In the genomic region with DNA sequence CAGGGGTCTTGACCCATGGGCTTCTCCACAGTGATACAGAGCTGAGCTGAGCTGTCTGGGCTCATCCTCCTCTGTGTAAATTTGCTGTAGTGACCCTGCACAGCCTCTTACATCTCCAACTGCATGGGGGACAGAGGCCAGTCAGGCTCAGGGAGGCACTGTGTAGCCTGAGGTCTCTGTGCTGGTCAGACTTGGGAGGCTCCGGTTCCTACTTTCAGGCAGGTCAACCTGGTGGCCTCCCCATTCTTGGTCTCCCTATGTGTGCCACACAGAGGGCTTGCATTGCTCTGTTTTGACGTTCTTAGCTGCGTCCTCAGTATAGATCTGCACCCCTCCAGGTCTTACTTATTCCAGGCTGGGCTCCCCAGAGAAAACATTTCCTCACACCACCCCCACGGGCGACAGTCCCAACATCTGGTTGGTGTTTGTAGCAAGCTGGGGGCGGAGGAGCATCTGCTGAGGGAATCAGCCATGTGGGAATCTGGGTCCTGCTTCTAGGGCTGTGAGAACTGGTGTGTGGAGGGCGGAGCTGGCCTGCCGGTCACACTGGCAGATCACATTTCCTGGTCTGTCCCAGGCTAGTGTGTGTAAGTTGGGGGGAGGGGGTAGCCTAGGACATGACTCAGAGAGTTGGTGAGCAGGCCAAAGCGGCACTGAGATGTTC, we compare ENCODE assay signal across 8 mouse cellular contexts. TPM values are rescaled to one million over a fixed set of nuclear protein-coding genes. Genes with fewer than 3 reads are reported as not detected.
A peak's percentile ranks its signal among the peaks of the same experiment; 100 is the strongest.
DNase-seq lines count a peak whose midpoint lies in the region; ATAC-seq lines count a peak whose summit lies in the region.

No protein-coding gene starts in this region.

- H3K27ac ChIP-seq in embryonic facial prominence, embryonic 11.5 days (replicated peaks; ENCODE audit: low read depth, low read length) = 0 out of 2 replicates have a peak overlapping the region, but pooled peaks have one; percentile 9
- H3K27ac ChIP-seq in heart, embryonic 15.5 days = peak overlapping the region; percentile 82

- ATAC-seq in embryonic facial prominence, embryonic 11.5 days (replicated peaks; ENCODE audit: insufficient number of reproducible peaks, low FRiP score, low TSS enrichment, low read depth) = peak; percentile 83
- ATAC-seq in heart, embryonic 15.5 days (replicated peaks; ENCODE audit: insufficient number of reproducible peaks, insufficient read depth, low FRiP score, low read depth) = peak; percentile 82
- 0 out of 2 replicates have a peak, but pooled peaks have one; percentile 34 for ATAC-seq in megakaryocyte progenitor cell, adult 5-6 weeks (replicated peaks; ENCODE audit: poor library complexity)
- ATAC-seq in megakaryocyte-erythroid progenitor cell, adult 5-6 weeks (replicated peaks; ENCODE audit: low FRiP score, low TSS enrichment, poor library complexity, severe bottlenecking) = no peak

- peaks cover 6% of the 10 kb centered on the region for H3K4me1 ChIP-seq in embryonic facial prominence, embryonic 11.5 days (ENCODE audit: control insufficient read depth, insufficient read depth, low read length)
- peaks cover 28% of the 10 kb centered on the region for H3K4me1 ChIP-seq in heart, embryonic 15.5 days (replicated peaks)

- H3K9me3 ChIP-seq in embryonic facial prominence, embryonic 11.5 days (replicated peaks; ENCODE audit: control insufficient read depth, low read length) = no peaks in the 10 kb centered on the region
- H3K9me3 ChIP-seq in heart, embryonic 15.5 days (replicated peaks) = no peaks in the 10 kb centered on the region

- DNase-seq in adrenal gland, postnatal 10 days = peak; percentile 50
- DNase-seq in adrenal gland, postnatal 25 days = no peak
- peak; percentile 83 for DNase-seq in embryonic facial prominence, embryonic 11.5 days (ENCODE audit: low spot score)
- peak; percentile 70 to 76 for DNase-seq in kidney, postnatal 36 days
- DNase-seq in layer of hippocampus, adult 9-11 months = no peak

- H3K9ac ChIP-seq in embryonic facial prominence, embryonic 11.5 days (replicated peaks; ENCODE audit: low read length) = no peak overlapping the region
- H3K9ac ChIP-seq in heart, embryonic 15.5 days = no peak overlapping the region

- no peaks in the 10 kb centered on the region for H3K27me3 ChIP-seq in embryonic facial prominence, embryonic 11.5 days (ENCODE audit: control insufficient read depth, insufficient read depth, low read length)
- H3K27me3 ChIP-seq in heart, embryonic 15.5 days = no peaks in the 10 kb centered on the region

- WGBS in embryonic facial prominence, embryonic 11.5 days = 15% methylated on average over 9 of the region's 9 CpGs
- WGBS in heart, embryonic 15.5 days = 29% methylated on average over 9 of the region's 9 CpGs

- no peaks in the 10 kb centered on the region for H3K36me3 ChIP-seq in embryonic facial prominence, embryonic 11.5 days (replicated peaks; ENCODE audit: control insufficient read depth, insufficient read depth, low read depth, low read length)
- H3K36me3 ChIP-seq in heart, embryonic 15.5 days = no peaks in the 10 kb centered on the region

- 0 out of 2 replicates have a peak overlapping the region, but pooled peaks have one; percentile 10 for H3K4me2 ChIP-seq in embryonic facial prominence, embryonic 11.5 days (ENCODE audit: low read depth, low read length)
- no peak overlapping the region for H3K4me2 ChIP-seq in heart, embryonic 15.5 days

- H3K4me3 ChIP-seq in embryonic facial prominence, embryonic 11.5 days (ENCODE audit: low read depth, low read length) = no peak overlapping the region
- H3K4me3 ChIP-seq in heart, embryonic 15.5 days = no peak overlapping the region

RNA-seq across cellular contexts. Expression of gene Notch1, which starts 9.0 kb away (rescaled TPM):
- 10 to 100 TPM; 27.1 to 36.4 TPM for total RNA-seq in adrenal gland, postnatal 10 days (2021)
- total RNA-seq in adrenal gland, postnatal 25 days (2021) = 17.7 and 24.8 TPM in 2 replicates
- 17.2 and 17.7 TPM in 2 replicates for polyA plus RNA-seq in embryonic facial prominence, embryonic 11.5 days (2014; fragmentation: Nextera tagmentation; extraction: Ambion mirVana)
- 10.8 and 24.2 TPM in 2 replicates for polyA plus RNA-seq in heart, embryonic 15.5 days (2015; fragmentation: Nextera tagmentation; extraction: Ambion mirVana)
- total RNA-seq in megakaryocyte progenitor cell, adult 5-6 weeks (2015) = 15.5 and 19.0 TPM in 2 replicates
- total RNA-seq in megakaryocyte progenitor cell, adult 5-6 weeks (2017) = 8.8 and 9.3 TPM in 2 replicates
- total RNA-seq in megakaryocyte-erythroid progenitor cell, adult 5-6 weeks (2014; fragmentation: Nextera tagmentation) = 2.6 and 3.1 TPM in 2 replicates
- total RNA-seq in megakaryocyte-erythroid progenitor cell, adult 5-6 weeks (2017) = 0.56 and 0.61 TPM in 2 replicates

RNA-seq across cellular contexts. Expression of gene Egfl7, which starts 54.3 kb away (rescaled TPM):
- total RNA-seq in adrenal gland, postnatal 10 days (2021) = 100 to 1,000 TPM; 210 to 304 TPM
- total RNA-seq in adrenal gland, postnatal 25 days (2021) = 159 and 211 TPM in 2 replicates
- 54.3 and 74.6 TPM in 2 replicates for polyA plus RNA-seq in embryonic facial prominence, embryonic 11.5 days (2014; fragmentation: Nextera tagmentation; extraction: Ambion mirVana)
- 159 and 197 TPM in 2 replicates for polyA plus RNA-seq in heart, embryonic 15.5 days (2015; fragmentation: Nextera tagmentation; extraction: Ambion mirVana)
- total RNA-seq in megakaryocyte progenitor cell, adult 5-6 weeks (2015) = 29.9 and 58.3 TPM in 2 replicates
- total RNA-seq in megakaryocyte progenitor cell, adult 5-6 weeks (2017) = 24.6 and 24.9 TPM in 2 replicates
- total RNA-seq in megakaryocyte-erythroid progenitor cell, adult 5-6 weeks (2014; fragmentation: Nextera tagmentation) = 88.4 and 89.4 TPM in 2 replicates
- 31.8 and 63.1 TPM in 2 replicates for total RNA-seq in megakaryocyte-erythroid progenitor cell, adult 5-6 weeks (2017)

Comparison
In these comparisons a context has a peak if more than half of its experiments do, and no peak if none do; other contexts are left out.
1. DNase-seq: peak in adrenal gland, postnatal 10 days (single experiment), embryonic facial prominence, embryonic 11.5 days (single experiment) and kidney, postnatal 36 days (2 of 2); none in adrenal gland, postnatal 25 days (single experiment) and layer of hippocampus, adult 9-11 months (single experiment).